Mouse (Mus musculus) embryonic fibroblast, embryonic 13.5 days (primary cell): ENCODE measurements around the gene Slc25a54.

Experiments used
- CTCF ChIP-seq: IDR thresholded peaks from 2 replicates; pipeline ENCODE4 v1.5.1; 2011; ENCODE audit warnings: mild to moderate bottlenecking, control low read depth, low read length, moderate library complexity, borderline replicate concordance; ENCODE audit not compliant: insufficient read depth
- POLR2A ChIP-seq: IDR thresholded peaks from 2 replicates; pipeline ENCODE4 v1.6.1; 2011; ENCODE audit warnings: low read depth, mild to moderate bottlenecking, control low read depth, low read length, moderate library complexity

- no peak for TF ChIP-seq POLR2A
- TF ChIP-seq CTCF, result no peak
These were observed 49.5 kb downstream of the Slc25a54 start for GRCm38 (mm10) chr3:109129768-109130167.
